Mouse (Mus musculus) stomach, postnatal 0 days (tissue): ENCODE measurements around the gene Maats1. TPM values are rescaled to one million over a fixed set of nuclear protein-coding genes. Genes with fewer than 3 reads are reported as not detected.

Experiments used
- ATAC-seq: fragments of 200-750 bp; cut with Nextera tagmentation; 2 replicates; pipeline ENCODE4 v1.8.0; 2017; ENCODE audit not compliant: low FRiP score, low TSS enrichment
- DNase-seq: peaks from one replicate; pipeline ENCODE4 v3.0.0-alpha.2; 2016; ENCODE audit warnings: low spot score
- H3K27ac ChIP-seq: fragments of 300-500 bp; sonication (generic); replicated peaks from 2 replicates; pipeline ENCODE4 v1.5.1; 2014; ENCODE audit warnings: mild to moderate bottlenecking, control low read depth
- H3K27me3 ChIP-seq: fragments of 300-500 bp; sonication (generic); 2 replicates; pipeline ENCODE4 v1.6.1; 2014; ENCODE audit warnings: low read length; ENCODE audit not compliant: control insufficient read depth, insufficient read depth
- H3K36me3 ChIP-seq: fragments of 300-500 bp; sonication (generic); 2 replicates; pipeline ENCODE4 v1.6.1; 2014; ENCODE audit warnings: low read length, mixed read lengths; ENCODE audit not compliant: control insufficient read depth, insufficient read depth
- H3K4me1 ChIP-seq: fragments of 300-500 bp; sonication (generic); replicated peaks from 2 replicates; pipeline ENCODE4 v1.6.1; 2014; ENCODE audit warnings: antibody characterized with exemption; ENCODE audit not compliant: control insufficient read depth, insufficient read depth
- H3K4me2 ChIP-seq: fragments of 300-500 bp; sonication (generic); replicated peaks from 2 replicates; pipeline ENCODE4 v1.6.1; 2014; ENCODE audit warnings: low read depth, mild to moderate bottlenecking, control low read depth, moderate library complexity
- H3K4me3 ChIP-seq: fragments of 300-500 bp; sonication (generic); 2 replicates; pipeline ENCODE4 v1.5.1; 2014; ENCODE audit warnings: low read depth, low read length, control low read depth
- H3K9ac ChIP-seq: fragments of 300-500 bp; sonication (generic); 2 replicates; pipeline ENCODE4 v1.6.1; 2014; ENCODE audit warnings: mild to moderate bottlenecking, low read length, control low read depth, mixed read lengths
- H3K9me3 ChIP-seq: fragments of 300-500 bp; sonication (generic); 2 replicates; pipeline ENCODE4 v1.6.1; 2016; ENCODE audit warnings: low read length; ENCODE audit not compliant: control insufficient read depth
- CTCF ChIP-seq: IDR thresholded peaks from 2 replicates; pipeline ENCODE4 v1.5.1; 2016; ENCODE audit warnings: antibody characterized with exemption, low read depth, mild to moderate bottlenecking, moderate library complexity
- EP300 ChIP-seq: optimal IDR thresholded peaks from 2 replicates; pipeline ENCODE3; 2016; ENCODE audit warnings: antibody characterized with exemption
- WGBS: fragments of 180-500 bp; shearing (Covaris S2); extraction: QIAGEN DNeasy Blood & Tissue Kit; methylation state at CpG from one replicate; pipeline ENCODE4 v1.1.7; 2014; 5-methylcytosine and 5-hydroxymethylcytosine counted together
- polyA plus RNA-seq: library from polyadenylated mRNA; unstranded; fragments of >200 nt; fragmentation: Nextera tagmentation; extraction: Ambion mirVana; gene quantifications from 2 replicates; pipeline ENCODE4 v1.2.1, GENCODE M21; 2015

Maats1 gene
- polyA plus RNA-seq, 1 experiment from 2014 or later, result 0.27 TPM

DNA sequence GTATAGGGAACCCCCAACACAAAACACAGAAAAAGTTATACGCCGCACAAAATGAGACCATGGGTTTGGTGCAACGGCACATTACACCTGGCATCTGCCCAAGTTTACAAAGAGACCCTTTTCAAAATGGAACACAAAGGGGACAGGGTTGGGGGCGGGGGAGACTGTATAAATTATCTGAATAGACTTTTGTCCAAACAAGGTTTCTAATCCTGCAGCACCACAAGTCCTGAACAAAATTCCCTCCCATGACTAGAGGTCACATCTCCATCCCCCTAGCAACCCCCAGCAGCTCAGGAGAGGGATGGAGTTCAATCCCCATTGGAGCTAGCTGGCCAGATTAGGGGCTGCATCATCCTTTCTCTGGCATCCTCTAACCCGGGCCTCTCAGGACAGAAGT lies 69.5 kb downstream of the Maats1 start:
- Histone ChIP-seq H3K4me2 (no peak overlapping the region), H3K9ac (no peak overlapping the region), H3K4me1 (no peaks in the 10 kb centered on the region), H3K9me3 (no peaks in the 10 kb centered on the region), H3K27me3 (no peaks in the 10 kb centered on the region), H3K4me3 (no peak overlapping the region), H3K27ac (no peak overlapping the region), H3K36me3 (no peaks in the 10 kb centered on the region)
- DNase-seq, result no peak
- no peak for TF ChIP-seq EP300
- TF ChIP-seq CTCF, result no peak
- WGBS, result 41% methylated on average over 5 of the region's 5 CpGs
- no peak for ATAC-seq

DNA sequence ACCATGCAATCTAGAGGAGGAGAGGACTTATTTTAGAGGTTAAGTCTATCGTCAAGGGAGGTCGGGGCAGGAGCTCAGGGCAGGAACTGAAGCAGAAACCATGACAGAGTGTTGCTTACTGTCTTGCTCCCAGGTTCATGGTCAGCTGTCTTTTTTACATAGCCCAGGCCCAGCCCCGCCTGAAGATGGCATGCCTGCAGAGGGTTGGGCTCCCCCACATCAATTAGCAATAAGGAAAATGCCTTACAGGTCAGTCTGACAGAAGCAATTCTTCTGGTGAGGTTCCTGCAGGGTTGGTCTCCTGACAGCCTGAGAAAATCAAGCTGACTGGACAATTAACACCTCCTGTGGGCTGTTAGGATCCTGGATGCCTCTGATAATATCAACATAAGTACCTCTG lies 70.3 kb downstream of the Maats1 start:
- ATAC-seq (0 out of 2 replicates have a peak, but pooled peaks have one; percentile 50), DNase-seq (no peak)
- Histone ChIP-seq H3K36me3 (no peaks in the 10 kb centered on the region), H3K4me1 (no peaks in the 10 kb centered on the region), H3K9ac (no peak overlapping the region), H3K9me3 (no peaks in the 10 kb centered on the region), H3K27ac (no peak overlapping the region), H3K4me3 (no peak overlapping the region), H3K4me2 (no peak overlapping the region), H3K27me3 (no peaks in the 10 kb centered on the region)
- 45% methylated on average over 3 of the region's 3 CpGs for WGBS
- TF ChIP-seq CTCF (no peak), EP300 (no peak)

DNA sequence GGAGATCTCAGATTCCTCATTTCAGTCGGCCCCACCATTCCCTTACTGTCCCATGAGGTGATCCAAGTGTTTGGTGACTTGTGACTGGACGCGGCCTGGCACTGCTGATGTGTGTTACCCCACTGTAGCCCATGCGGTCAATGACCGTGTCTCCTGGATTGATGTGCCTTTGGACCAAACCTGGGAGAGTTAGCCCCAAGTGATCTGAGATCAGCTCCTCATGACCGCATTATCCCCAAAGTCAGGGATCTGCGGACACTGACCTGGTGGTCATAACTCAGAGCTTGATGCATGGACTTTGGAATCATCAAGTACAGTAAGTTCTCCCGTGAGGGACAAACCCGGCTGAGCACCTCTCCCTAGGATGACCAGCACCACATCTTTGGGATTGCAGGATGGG lies 86.0 kb downstream of the Maats1 start:
- TF ChIP-seq CTCF (no peak), EP300 (no peak)
- H3K4me2 ChIP-seq, result no peak overlapping the region
- H3K27me3 ChIP-seq, result no peaks in the 10 kb centered on the region
- H3K4me1 ChIP-seq, result no peaks in the 10 kb centered on the region
- no peak overlapping the region for H3K4me3 ChIP-seq
- no peak overlapping the region for H3K27ac ChIP-seq
- 90% methylated on average over 9 of the region's 9 CpGs for WGBS
- no peaks in the 10 kb centered on the region for H3K36me3 ChIP-seq
- H3K9me3 ChIP-seq, result no peaks in the 10 kb centered on the region
- ATAC-seq (no peak), DNase-seq (no peak)
- H3K9ac ChIP-seq, result no peak overlapping the region

DNA sequence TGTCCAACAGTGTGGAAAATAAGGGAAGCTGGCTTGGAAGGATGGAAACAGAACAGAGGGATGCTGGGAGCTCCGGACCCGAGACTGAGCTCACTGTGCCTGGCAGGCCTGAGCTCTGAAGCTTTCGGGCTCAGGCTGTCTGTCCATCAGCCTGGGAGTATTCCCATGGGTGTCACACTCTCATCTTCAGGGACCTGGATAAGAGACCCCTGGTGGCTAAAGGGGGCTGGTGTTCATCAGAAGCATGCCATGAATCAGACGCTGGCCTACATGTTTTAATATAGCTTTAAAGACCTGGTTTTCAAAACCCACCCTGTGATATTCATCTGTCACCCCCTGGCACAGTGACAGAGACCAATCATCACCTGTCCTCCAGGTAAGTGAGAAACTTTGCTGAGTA lies 86.8 kb downstream of the Maats1 start:
- ATAC-seq (no peak), DNase-seq (no peak)
- H3K9ac ChIP-seq, result no peak overlapping the region
- H3K4me2 ChIP-seq, result no peak overlapping the region
- no peaks in the 10 kb centered on the region for H3K27me3 ChIP-seq
- no peaks in the 10 kb centered on the region for H3K4me1 ChIP-seq
- no peak overlapping the region for H3K4me3 ChIP-seq
- no peaks in the 10 kb centered on the region for H3K9me3 ChIP-seq
- no peak overlapping the region for H3K27ac ChIP-seq
- no peaks in the 10 kb centered on the region for H3K36me3 ChIP-seq
- TF ChIP-seq CTCF (peak; percentile 45), EP300 (no peak)
- 77% methylated on average over 4 of the region's 4 CpGs for WGBS

DNA sequence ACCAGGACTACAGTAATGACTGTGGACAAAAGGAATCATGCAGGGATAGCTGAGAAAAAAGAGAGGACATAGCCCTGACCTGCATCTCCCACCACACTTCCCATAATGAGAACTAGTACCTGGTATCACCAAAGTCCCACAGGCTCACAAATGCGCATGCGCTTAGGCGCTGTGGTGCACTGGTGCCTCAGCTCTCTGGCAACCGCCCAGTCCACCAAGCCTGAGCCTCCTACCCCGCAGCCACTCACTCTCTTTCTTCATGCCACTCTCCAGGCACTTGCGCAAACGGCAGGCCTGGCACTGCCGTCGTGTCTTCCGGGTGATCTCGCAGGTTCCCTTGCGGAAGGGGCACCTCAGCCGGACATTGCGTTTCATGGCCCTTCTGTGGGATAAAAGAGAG lies 87.9 kb downstream of the Maats1 start:
- WGBS, result 80% methylated on average over 14 of the region's 14 CpGs
- Histone ChIP-seq H3K27ac (no peak overlapping the region), H3K4me2 (no peak overlapping the region), H3K9me3 (no peaks in the 10 kb centered on the region), H3K4me3 (no peak overlapping the region), H3K4me1 (no peaks in the 10 kb centered on the region), H3K27me3 (no peaks in the 10 kb centered on the region), H3K9ac (no peak overlapping the region), H3K36me3 (no peaks in the 10 kb centered on the region)
- DNase-seq, result no peak
- TF ChIP-seq EP300 (no peak), CTCF (no peak)
- ATAC-seq, result no peak

DNA sequence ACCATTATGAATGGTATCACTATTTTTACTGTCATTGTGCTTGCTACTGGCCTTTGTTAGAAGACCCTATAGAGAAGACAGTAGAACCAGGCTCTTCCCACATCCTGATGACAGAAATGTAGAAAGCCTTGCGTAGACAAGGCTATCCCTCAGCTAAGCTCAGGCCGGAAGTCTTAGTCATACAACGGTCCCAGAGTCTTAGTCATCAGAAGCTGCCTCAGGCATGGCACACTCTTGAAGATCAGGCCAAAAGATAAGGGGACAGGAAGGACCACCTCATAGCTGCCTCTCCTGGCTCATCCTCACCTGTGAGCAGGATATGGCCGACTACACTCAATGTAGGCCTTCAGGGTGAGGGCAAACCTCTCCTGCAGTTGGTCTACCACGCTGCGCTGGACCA lies 91.5 kb downstream of the Maats1 start:
- 89% methylated on average over 6 of the region's 6 CpGs for WGBS

More for the DNA sequence above, 91.5 kb downstream of the Maats1 start:
- TF ChIP-seq EP300, result no peak
- Histone ChIP-seq H3K9me3 (no peaks in the 10 kb centered on the region), H3K4me1 (no peaks in the 10 kb centered on the region), H3K9ac (no peak overlapping the region), H3K27me3 (no peaks in the 10 kb centered on the region), H3K4me2 (no peak overlapping the region), H3K27ac (no peak overlapping the region), H3K36me3 (no peaks in the 10 kb centered on the region), H3K4me3 (no peak overlapping the region)
- ATAC-seq, result no peak
- DNase-seq, result no peak
